Mouse (Mus musculus) embryonic fibroblast, embryonic 13.5 days (primary cell): ENCODE measurements around the gene Noxred1.

ENCODE experiments used
- CTCF ChIP-seq: IDR thresholded peaks from 2 replicates; pipeline ENCODE4 v1.5.1; 2011; ENCODE audit warnings: mild to moderate bottlenecking, control low read depth, low read length, moderate library complexity, borderline replicate concordance; ENCODE audit not compliant: insufficient read depth
- POLR2A ChIP-seq: IDR thresholded peaks from 2 replicates; pipeline ENCODE4 v1.6.1; 2011; ENCODE audit warnings: low read depth, mild to moderate bottlenecking, control low read depth, low read length, moderate library complexity

DNA sequence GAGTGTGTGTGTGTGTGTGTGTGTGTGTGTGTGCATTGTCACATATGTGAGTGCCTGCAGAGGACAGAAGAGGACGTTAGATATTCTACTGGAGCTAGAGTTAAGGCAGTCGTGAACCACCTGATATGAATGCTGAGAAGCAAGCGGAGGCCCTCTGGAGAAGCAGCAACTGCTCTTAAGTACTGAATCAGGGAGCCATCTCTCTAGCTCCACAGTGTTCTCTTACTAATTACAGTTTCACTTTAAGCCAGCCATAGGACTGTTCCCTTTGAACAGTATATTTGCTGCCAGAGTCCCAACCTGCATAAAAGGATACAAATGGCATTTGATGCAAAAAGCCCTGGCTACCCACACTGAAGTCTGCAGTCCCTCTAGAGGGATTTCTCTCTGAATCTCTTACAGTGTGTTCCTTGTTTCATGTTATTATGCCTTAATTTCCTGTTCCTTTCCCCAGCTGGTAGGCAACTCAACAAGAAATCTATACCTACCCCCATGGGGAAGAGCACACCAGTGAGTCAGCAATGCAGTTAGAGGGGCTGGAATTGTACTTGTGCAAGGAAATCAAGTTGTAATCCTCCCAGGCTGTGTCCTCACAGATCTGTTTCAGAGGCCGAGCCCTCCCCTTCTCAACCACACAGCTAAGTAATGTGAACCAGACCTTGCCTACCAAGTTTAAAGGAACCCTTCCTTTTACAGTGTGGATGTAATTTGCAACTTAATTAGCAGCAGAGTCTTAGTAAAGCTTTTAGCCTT, 63.2 kb downstream of the Noxred1 start:
- TF ChIP-seq POLR2A: no peak
- TF ChIP-seq CTCF: no peak
